Mouse (Mus musculus) layer of hippocampus, postnatal 36 days (tissue): ENCODE measurements around the gene Dlst. TPM values are rescaled to one million over a fixed set of nuclear protein-coding genes. Genes with fewer than 3 reads are reported as not detected.

Experiments used
- DNase-seq, 2 experiments: peaks; one replicate each; pipeline ENCODE4 v3.0.0; 2022
- total RNA-seq, 2 experiments: library from RNA; stranded (reverse); gene quantifications; 2 replicates each; pipeline ENCODE4 v1.2.3; 2021

Dlst gene
- total RNA-seq, 2 experiments from 2014 or later, result 145 to 152 TPM

DNA sequence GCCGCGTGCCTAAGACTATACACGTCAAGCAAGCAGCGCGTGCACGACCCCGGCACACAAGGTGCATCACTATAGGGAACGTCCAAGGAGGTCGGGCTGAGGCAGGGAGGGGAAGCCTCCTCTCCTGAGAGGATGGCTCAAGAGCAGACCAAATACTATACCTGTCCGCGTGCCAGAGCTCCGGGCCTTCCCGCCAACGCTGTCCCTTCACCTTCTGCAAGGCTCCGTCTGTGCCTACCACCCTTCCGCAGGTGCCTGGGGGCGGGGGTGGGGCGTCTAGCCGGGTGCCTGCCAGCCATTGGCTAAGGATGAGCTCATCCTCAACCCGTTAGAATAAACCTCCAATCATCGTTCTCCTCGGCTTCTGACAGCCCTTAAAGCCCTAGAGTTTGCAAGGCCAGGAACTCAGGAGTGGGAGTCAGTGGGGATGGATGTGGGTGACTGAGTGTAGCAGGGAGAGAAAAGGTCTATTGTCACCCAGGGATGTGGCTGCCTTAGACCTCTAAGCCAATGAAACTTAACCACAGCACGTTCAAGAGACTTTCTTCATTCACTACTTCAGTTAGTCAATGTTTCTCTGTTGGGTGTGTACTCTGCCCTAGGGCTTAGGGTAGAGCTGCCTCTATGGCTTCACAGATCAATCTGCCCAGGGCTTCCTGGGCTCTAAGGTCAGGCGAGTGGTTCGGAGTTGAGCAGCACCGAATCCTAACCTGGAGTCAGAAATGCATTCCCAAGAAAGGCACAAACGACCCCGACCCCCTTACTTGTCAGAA, 40.6 kb downstream of the Dlst start, which contains the start of gene Rps6kl1:
TSS of gene Rps6kl1 (minus strand) at position 263 of the 773 bp plus-strand sequence.
- peak; percentile 76 to 78 for DNase-seq

DNA sequence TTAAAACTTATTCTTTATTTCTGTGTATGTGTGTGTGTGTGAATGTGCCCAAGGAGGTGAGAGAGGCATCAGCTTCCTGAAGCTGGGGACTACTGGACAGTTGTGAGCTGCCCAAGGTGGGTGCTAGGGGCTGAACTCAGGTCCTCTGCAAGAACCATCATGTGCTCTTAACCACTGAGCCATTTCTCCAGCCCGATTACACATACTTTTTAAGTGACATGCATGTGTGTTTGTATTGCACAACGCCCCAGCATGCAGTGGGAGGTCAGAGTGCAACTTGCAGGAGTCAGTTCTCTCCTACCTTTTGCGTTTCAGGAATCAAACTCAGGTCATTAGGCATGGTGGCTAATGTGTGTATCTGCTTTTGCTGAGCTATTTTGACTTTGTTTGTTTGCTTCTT, 42.4 kb downstream of the Dlst start:
- no peak for DNase-seq

DNA sequence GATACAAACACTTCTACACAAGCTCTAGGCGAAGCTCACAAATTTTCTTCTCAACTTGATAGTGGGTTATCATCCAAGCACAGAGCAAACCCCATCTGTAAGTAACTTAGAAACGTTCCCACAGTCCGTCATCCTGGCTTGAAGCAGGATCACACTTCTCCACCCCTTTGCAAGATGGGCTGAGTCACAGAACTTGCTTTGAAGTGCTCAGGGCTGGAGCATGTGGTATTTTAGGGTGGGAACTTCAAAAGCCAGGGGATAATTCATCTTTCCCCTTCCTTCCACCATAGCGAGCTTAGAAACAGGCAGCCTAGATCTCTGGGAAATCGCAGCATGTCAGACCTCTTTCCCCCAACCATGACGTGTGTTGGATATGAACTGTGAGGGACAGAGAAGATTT, 45.7 kb downstream of the Dlst start:
- no peak for DNase-seq

GRCm38 (mm10) chr12:85157797-85158460, 47.3 kb downstream of the Dlst start:
- DNase-seq, result no peak

DNA sequence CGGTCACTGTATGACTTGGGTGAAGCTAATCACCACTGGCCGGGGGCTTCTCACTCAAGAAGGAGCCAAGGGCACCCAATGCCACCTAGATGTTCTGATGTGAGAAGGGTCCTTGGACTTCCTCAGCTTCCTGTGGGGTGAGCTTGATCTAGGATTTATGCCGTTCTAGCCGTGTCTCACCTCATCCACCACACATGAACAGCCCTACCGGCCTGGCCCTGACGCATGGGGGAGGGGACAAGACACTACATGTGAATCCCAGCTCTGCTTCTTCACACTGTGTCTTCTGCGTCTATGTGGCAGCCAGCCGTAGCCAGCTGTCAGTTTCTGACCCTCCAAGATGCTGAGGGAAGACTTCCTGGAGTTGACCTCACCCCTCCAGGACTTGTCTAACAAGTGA, 48.2 kb downstream of the Dlst start:
- no peak for DNase-seq

- DNase-seq, result no peak
Measured at GRCm38 (mm10) chr12:85159592-85159991, 49.0 kb downstream of the Dlst start.

DNA sequence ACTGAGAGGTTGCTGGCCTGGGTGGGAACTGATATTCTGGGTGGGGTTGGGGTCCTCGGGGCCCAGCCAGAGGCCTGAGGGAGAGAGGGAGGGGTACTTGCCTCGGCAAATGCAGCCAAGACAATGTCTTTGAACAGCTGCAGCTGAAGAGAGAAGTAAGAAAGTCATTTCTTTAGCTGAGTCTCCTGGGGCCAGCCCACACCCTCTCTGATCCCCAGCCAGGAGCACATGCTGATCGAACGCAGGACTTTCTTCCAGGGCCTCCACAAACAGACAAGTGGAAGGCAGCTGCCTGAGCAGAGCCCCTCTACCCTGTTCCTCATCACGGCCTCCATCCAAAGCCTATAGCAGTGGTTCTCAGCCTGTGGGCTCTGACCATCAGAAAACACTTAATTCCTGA, 54.4 kb downstream of the Dlst start:
- DNase-seq, result no peak

DNA sequence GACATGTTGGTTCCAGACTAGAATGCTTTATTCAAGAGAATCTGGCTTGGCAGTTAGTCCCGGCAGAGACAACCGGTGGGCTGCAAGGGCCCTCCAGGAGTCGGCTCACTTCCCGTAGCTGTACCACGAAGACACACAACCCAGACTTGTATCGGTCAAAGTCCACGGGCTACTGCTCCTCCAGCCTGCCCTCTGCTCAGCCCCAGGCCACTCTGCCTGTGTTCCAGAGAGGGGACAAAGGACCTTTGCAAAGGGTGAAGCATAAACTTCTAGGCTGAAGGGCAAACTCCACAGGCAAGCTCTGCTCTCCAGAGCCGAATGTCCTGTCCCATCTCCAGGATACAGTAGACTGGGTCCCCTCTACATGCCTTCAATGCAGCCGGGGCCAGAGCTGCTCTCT, 56.0 kb downstream of the Dlst start:
- no peak for DNase-seq

DNA sequence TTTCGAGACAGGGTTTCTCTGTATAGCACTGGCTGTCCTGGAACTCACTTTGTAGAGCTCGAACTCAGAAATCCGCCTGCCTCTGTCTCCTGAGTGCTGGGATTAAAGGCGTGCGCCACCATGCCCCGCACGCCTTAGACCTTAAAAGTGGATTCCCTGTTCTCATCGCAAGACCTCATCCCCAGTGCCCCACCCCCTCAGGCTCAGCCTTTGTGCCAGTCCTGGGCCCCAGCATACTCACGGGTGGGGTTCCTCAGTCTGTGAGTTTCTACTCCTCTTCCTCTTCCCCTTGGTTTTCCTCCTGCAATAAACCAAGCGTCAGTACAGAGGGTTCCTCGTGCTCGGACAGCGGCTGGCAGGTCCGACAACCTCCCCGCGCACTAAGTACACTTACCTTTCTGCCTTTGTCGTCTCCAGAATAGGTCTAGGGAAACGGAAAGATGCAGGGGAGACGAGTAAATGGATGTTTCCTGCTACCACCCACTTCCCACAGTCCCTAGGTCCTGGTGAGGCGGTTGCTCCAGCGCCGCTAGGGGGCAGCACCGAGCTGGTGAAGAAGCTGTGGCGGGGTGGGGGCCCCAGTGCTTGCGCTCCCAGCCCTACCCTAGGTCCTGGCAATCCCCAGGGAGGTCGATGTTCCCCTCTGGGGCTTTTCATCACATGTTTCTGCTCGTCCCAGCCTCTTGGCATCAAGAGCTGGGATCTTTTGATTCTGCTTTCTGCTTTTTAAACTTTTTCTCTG, 58.7 kb downstream of the Dlst start:
- peak; percentile 79 to 85 for DNase-seq

DNA sequence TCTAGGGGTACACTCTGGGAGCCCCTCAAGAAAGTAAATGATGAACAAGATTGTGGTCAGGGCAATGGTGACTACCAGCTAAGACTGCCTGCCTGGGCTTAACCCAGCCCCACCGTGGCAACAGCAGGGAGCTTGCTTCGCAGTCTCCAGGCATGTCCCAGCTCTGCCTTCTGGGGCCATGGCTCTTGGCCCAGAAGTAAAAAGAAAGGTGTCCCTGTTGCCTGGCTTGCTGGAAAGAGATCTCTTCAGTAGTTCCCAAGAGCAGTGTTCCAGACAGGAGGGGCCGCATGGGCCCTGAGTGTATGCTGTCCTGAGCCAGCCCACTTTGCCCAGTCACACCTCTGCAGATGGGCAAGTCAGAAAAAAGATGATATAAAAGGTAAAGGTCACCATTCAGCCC, 59.2 kb downstream of the Dlst start:
- no peak for DNase-seq

- peak in 1 of 2 experiments; percentile 48 for DNase-seq
Measured at GRCm38 (mm10) chr12:85170284-85170947, 59.8 kb downstream of the Dlst start.

DNA sequence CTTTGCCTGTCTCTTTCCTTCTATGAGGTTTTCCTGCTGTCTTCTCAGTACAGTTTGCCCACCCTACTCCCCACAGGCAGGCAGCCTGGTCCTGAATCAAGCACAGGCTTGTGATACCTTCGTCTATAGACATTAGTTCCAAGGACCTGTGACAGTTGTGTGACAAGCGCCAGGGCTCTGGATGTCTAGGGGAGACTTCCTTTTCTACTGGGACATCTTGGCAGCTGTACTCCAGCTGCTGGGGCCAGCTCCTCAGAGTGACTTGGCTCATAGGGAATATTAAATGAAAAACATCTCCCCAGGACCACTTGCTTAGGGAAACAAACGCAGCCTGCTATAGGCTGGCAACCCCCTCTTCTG, 60.3 kb downstream of the Dlst start:
- DNase-seq, result no peak

DNA sequence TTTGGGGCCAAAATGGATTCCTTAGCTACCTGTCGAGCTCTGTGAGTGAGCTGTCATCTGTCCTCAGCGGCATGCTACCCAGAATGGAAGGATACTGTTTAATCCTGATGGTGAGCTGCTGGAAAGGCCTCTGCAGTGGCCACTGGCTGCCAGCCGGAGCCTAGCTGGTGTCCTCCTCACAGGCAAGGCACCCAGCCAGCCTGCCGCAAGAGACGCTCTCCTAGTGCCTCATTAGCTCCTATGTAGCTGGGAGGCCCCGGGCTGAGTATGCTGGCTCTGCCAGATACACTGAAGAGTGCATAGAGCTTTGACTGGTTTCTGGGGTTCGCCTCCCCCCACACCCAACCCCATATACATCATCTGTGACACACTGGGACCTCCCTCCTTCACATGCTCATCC, 63.4 kb downstream of the Dlst start:
- no peak for DNase-seq

DNA sequence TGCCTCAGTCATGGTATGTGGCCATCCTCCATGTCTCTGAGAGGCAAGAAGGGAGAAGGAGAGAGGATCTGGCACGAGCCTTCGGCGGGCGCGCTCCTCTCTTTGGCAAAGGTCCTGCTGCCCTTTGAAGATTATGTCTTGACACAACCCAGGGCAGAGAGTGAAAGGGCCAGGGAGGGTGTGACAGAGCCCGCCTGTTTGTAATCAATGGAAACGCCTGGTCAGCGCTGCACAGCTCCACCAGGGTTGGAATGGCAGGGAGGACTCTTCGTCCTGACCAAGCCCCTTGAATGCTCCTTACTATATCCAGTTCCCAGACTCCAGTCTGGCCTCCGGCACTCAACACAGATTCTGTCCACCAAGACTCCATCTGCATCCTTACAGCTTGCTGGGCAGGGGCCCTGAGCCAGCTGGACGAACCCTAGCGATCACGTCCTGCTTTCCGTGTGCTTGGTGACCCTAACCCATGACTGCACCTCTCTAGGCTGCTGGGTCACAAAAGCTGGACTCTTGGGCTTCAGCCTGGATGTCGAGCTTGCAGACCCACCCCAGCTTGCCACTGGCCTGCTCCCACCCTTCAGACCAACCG, 64.5 kb downstream of the Dlst start:
- no peak for DNase-seq

DNA sequence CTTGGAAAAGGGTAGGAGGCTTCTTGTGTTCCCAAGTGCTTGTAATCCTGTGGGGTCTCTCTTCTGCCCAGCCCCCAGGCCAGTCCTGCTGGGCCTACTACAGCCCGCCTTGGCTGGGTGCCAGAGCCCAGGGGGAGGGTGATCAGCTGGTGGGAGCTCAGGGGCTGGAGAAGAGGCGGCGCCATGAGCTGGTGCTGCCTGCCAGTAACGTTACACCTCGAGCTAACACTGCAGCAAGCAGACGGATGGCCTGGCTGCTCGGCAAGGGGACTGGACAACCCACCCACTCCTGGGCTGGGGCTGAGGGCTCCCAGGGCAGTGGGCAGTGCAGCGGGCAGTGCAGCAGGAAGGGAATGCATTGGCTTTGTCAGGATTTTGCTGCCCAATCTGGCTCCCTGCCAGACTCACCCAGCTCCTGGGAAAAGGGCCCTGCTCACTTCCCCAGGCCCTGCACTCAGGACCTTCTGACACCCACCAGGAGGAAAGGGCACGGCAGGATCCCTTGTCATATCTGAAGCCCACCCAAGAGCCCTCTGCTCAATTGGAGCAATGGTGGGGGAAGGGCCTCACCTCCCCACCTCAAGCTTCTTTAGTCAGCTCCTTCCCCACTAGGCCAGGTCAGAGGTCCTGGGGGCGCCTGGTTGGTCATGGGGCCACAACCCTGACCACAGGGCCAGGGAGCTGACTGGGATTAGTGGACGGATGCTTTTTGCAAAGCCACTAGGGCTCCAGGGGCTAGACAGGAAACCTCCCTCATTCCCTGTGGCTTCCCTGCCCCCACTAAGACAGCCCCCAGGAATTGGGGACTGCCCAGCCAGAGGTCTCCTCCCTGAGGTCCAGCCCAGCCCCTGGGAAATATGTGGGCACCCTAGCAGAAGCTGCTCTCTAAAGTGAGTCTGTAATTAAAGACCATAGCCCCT, 65.6 kb downstream of the Dlst start:
- DNase-seq, result no peak

DNA sequence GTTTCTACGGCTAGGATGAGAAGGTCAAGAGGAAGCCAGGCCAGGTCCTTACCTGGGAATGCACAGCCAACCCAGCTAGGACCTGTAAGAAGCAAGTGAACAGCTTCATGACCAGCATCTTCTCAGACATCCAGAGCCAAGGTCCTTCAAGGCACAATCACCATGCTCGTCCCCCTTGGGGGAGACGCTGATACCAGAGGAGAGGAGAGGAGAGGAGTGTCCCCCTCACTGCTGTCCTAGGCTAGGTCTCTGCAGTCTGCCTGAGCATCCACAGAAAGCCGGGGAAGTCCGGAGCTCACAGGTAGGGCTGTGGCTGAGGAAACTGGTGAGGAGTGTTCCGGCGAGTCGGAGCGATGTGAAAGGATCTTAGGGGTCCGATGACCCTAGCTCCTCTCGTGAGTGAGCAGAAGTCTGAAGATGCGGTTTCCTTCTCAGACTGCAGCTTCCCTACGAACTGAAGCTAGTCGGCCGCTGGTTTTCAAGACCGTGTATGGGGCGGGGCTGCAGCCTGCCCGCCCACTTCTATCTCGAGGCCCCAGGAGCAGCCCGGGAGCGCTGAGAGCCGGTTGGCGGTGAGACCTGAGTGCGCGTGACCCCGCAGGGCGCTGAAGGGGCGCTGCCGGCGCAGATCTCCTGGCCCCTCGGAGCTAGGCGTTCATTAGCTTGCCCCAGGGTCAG, 66.4 kb downstream of the Dlst start:
- no peak for DNase-seq

DNA sequence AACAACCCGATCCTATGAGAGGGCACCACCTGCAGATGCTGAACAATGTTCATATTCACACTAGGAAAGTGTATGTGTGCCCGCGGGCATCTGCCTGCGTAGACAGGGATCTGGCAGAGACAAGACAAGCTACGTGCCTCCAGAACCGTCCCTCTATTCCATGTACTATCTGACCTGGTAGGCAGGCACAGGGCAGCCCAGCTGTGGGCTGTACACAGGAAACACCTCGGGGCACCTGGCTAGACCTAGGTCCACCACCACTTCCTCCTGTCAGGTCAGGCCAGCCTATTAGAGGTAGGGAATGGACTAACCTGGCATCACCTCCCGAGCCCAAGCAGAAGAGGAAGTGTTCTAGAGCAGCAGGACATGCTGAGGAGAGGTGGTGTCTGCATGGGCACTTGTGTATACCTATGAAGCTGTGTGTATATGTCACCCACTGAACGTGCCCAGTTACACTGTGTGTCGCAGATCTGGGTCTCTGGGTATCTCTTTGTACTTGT, 67.2 kb downstream of the Dlst start, which contains the start of gene Pgf:
TSS of gene Pgf (minus strand) at position 51 of the 500 bp plus-strand sequence.
- no peak for DNase-seq

DNA sequence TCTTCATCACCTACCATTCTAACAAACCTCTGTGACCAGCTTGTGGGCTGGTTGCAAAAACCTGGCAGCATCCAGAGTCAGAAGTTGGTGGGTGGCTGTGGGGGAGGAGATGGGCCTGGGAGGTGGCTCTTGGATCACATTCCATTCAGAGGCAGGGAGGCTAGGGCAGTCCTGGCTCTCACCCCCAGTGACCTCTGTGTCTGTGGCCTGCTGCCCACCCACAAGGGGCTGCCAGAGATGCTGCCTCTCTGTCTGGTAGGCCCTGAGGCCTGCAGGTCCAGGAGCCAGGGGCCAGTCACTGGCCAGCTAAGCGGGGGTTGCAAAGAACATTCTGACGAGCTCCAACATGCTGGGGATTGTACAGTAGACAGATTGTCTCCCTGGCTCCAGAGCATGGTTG, 67.7 kb downstream of the Dlst start:
- DNase-seq, result no peak

GRCm38 (mm10) chr12:85181475-85182344, 71.1 kb downstream of the Dlst start:
- DNase-seq, result no peak

GRCm38 (mm10) chr12:85182345-85182643, 71.7 kb downstream of the Dlst start:
- DNase-seq, result no peak
